Mouse (Mus musculus): ENCODE measurements at regions not wholly inside any gene's neighbourhood (a gene's known extent, or its start where the extent isn't known, plus 50 kb on each side); places are given as distances from the start of the nearest gene placed in this dataset.

GRCm38 (mm10) chr3:50654441-50654840, 211.0 kb upstream of the Slc7a11 start:
- DNase-seq (ENCODE audit: low read depth, low spot score): no peak
- peaks cover 0 to 2% of the 10 kb centered on the region in 2 experiments; a peak in 1 of 4 replicates for H3K27me3 ChIP-seq (ENCODE audit: control insufficient read depth in 1 of 2, insufficient read depth in 2 of 2, low read length in 2 of 2)
- no peak overlapping the region for H3K27ac ChIP-seq (ENCODE audit: control insufficient read depth, low read depth, low read length)
- no peak overlapping the region for H3K4me3 ChIP-seq (ENCODE audit: control insufficient read depth in 1 of 2, insufficient read depth in 1 of 2, low read depth in 2 of 2, low read length in 2 of 2)
- H3K9ac ChIP-seq (ENCODE audit: control insufficient read depth, low read depth, low read length, poor library complexity, severe bottlenecking): no peak overlapping the region
- TF ChIP-seq TCF12 (IDR thresholded peaks at IDR 0.05; ENCODE audit: low read depth, low read length) (no peak), UBTF (IDR thresholded peaks at IDR 0.05; ENCODE audit: borderline replicate concordance, insufficient read depth, low read depth, low read length) (no peak)
- H3K9me3 ChIP-seq (replicated peaks; ENCODE audit: insufficient read depth, low read length): no peaks in the 10 kb centered on the region
- H3K4me1 ChIP-seq (ENCODE audit: control insufficient read depth in 1 of 2, insufficient read depth in 2 of 2, low read length in 2 of 2): no peaks in the 10 kb centered on the region
- no peaks in the 10 kb centered on the region for H3K79me2 ChIP-seq (ENCODE audit: control insufficient read depth, insufficient read depth, low read length, poor library complexity)
- no peaks in the 10 kb centered on the region for H3K36me3 ChIP-seq (ENCODE audit: control insufficient read depth in 1 of 2, insufficient read depth in 2 of 2, low read length in 2 of 2)

DNA sequence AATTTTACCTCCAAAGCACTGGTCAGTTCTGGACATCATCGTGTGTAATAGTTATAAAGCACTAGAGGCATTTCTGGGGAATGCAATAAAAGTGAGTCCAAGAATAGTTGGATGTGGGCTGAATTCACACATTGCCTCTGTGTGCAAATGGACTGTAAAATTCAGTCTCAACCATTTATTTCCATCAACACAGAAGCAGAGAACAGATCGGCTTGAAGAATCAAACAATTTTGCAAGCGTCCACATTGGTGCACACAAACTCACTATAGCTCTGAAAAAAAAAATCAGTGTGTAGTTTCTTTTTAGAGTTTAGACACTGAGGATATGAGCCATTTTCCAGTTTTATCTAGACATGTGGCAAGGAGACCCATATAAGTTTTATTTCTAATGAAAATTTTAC, 208.9 kb upstream of the Slc7a11 start:
- Histone ChIP-seq H3K9me3 (replicated peaks; ENCODE audit: insufficient read depth, low read length) (no peaks in the 10 kb centered on the region), H3K79me2 (ENCODE audit: control insufficient read depth, insufficient read depth, low read length, poor library complexity) (no peaks in the 10 kb centered on the region), H3K4me1 (ENCODE audit: control insufficient read depth in 1 of 2, insufficient read depth in 2 of 2, low read length in 2 of 2) (no peaks in the 10 kb centered on the region), H3K36me3 (ENCODE audit: control insufficient read depth in 1 of 2, insufficient read depth in 2 of 2, low read length in 2 of 2) (no peaks in the 10 kb centered on the region), H3K27ac (ENCODE audit: control insufficient read depth, low read depth, low read length) (no peak overlapping the region), H3K9ac (ENCODE audit: control insufficient read depth, low read depth, low read length, poor library complexity, severe bottlenecking) (no peak overlapping the region), H3K4me3 (ENCODE audit: control insufficient read depth in 1 of 2, insufficient read depth in 1 of 2, low read depth in 2 of 2, low read length in 2 of 2) (no peak overlapping the region), H3K27me3 (ENCODE audit: control insufficient read depth in 1 of 2, insufficient read depth in 2 of 2, low read length in 2 of 2) (peaks cover 0 to 2% of the 10 kb centered on the region in 2 experiments; a peak in 1 of 4 replicates)
- TF ChIP-seq BHLHE40 (IDR thresholded peaks at IDR 0.05; ENCODE audit: borderline replicate concordance, low read depth, low read length) (no peak), POLR2AphosphoS5 (IDR thresholded peaks at IDR 0.05; ENCODE audit: borderline replicate concordance, low read depth, low read length) (no peak), CHD1 (IDR thresholded peaks at IDR 0.05; ENCODE audit: low read depth, low read length) (no peak), NRF1 (IDR thresholded peaks at IDR 0.05; ENCODE audit: insufficient read depth, low read depth, low read length, poor library complexity, severe bottlenecking) (no peak), JUND (IDR thresholded peaks at IDR 0.05; ENCODE audit: low read depth, low read length) (no peak), USF2 (IDR thresholded peaks at IDR 0.05; ENCODE audit: borderline replicate concordance in 1 of 2, insufficient read depth in 1 of 2, low read depth in 1 of 2, low read length in 2 of 2) (no peak), UBTF (IDR thresholded peaks at IDR 0.05; ENCODE audit: borderline replicate concordance, insufficient read depth, low read depth, low read length) (no peak), RAD21 (IDR thresholded peaks at IDR 0.05; ENCODE audit: low read depth, low read length) (no peak), USF1 (IDR thresholded peaks at IDR 0.05; ENCODE audit: low read depth, low read length) (no peak), HCFC1 (IDR thresholded peaks at IDR 0.05; ENCODE audit: low read depth, low read length) (no peak), SMC3 (IDR thresholded peaks at IDR 0.05; ENCODE audit: low read depth, low read length) (no peak), GATA1 (IDR thresholded peaks at IDR 0.05; ENCODE audit: low read depth, low read length) (no peak), CTCF (IDR thresholded peaks at IDR 0.05 in 2 of 3, conservative IDR thresholded peaks at IDR 0.05 in 1 of 3; ENCODE audit: control insufficient read depth in 1 of 3, insufficient read depth in 1 of 3, low read depth in 2 of 3, low read length in 3 of 3, poor library complexity in 1 of 3, severe bottlenecking in 1 of 3) (no peak), SIN3A (IDR thresholded peaks at IDR 0.05; ENCODE audit: low read length) (no peak), ZKSCAN1 (IDR thresholded peaks at IDR 0.05; ENCODE audit: low read depth, low read length) (no peak), POLR2A (IDR thresholded peaks at IDR 0.05; ENCODE audit: control insufficient read depth in 1 of 2, insufficient read depth in 1 of 2, low read depth in 1 of 2, low read length in 2 of 2, poor library complexity in 1 of 2) (no peak), MXI1 (IDR thresholded peaks at IDR 0.05; ENCODE audit: low read depth, low read length) (no peak), TAL1 (IDR thresholded peaks at IDR 0.05; ENCODE audit: low read length) (no peak), EP300 (IDR thresholded peaks at IDR 0.05; ENCODE audit: low read depth in 1 of 2, low read length in 2 of 2) (no peak)
- DNase-seq (ENCODE audit: low read depth, low spot score): no peak

All from MEL (cell line).